Mouse (Mus musculus): ENCODE measurements around the gene Cd274. TPM values are rescaled to one million over a fixed set of nuclear protein-coding genes. Genes with fewer than 3 reads are reported as not detected.
A peak's percentile ranks its signal among the peaks of the same experiment; 100 is the strongest.

Cd274 gene
- polyA plus RNA-seq, 1 experiment from 2014 or later = 0.28 TPM

DNA sequence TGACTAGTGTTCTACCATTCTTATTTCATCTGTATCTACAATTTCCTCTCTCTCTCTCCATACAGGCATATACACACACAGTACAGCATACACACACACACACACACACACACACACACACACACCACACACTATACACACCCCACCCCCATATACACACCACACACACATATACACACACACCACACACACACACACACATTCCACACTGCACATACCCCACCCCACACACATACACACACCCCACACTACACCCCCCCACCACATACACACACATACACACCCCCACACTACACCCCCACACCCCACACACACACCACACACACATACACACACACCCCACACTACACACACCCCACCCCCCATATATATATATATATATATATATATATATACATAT lies 22.4 kb upstream of the Cd274 start:
- Histone ChIP-seq H3K27me3 (replicated peaks) (no peaks in the 10 kb centered on the region), H3K4me2 (no peak overlapping the region), H3K4me3 (no peak overlapping the region), H3K27ac (replicated peaks) (no peak overlapping the region), H3K9me3 (no peaks in the 10 kb centered on the region), H3K36me3 (peaks cover 2% of the 10 kb centered on the region; the same call in 1 of the 2 replicates), H3K9ac (no peak overlapping the region), H3K4me1 (no peaks in the 10 kb centered on the region)
- ATAC-seq (ENCODE audit: extremely low read depth, insufficient number of reproducible peaks, low FRiP score, low TSS enrichment) = no peak

DNA sequence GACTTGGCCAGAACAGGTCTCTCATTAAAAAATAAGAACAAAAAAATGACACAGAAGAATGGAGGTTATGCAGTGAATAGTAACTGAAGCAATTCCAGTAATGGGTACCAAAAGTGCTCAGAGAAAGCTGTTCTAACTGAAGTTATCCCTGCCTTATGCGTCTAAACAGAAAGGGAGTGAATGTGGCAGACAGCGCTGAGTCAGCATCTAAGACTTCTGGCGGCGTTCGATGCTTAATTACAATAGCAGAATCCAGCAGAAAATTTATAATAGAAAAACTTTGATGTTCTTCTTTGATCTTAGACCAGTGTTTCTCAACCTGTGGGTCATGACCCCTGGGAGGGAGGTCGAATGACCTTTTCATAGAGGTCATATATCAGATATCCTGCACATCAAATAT lies 21.6 kb upstream of the Cd274 start:
- Histone ChIP-seq H3K4me1 (no peaks in the 10 kb centered on the region), H3K4me3 (no peak overlapping the region), H3K27ac (replicated peaks) (no peak overlapping the region), H3K9ac (no peak overlapping the region), H3K4me2 (no peak overlapping the region), H3K27me3 (replicated peaks) (no peaks in the 10 kb centered on the region), H3K36me3 (peaks cover 6% of the 10 kb centered on the region; the same call in 1 of the 2 replicates), H3K9me3 (no peaks in the 10 kb centered on the region)
- ATAC-seq (ENCODE audit: extremely low read depth, insufficient number of reproducible peaks, low FRiP score, low TSS enrichment) = no peak
- WGBS = 87% methylated on average over 6 of the region's 6 CpGs

DNA sequence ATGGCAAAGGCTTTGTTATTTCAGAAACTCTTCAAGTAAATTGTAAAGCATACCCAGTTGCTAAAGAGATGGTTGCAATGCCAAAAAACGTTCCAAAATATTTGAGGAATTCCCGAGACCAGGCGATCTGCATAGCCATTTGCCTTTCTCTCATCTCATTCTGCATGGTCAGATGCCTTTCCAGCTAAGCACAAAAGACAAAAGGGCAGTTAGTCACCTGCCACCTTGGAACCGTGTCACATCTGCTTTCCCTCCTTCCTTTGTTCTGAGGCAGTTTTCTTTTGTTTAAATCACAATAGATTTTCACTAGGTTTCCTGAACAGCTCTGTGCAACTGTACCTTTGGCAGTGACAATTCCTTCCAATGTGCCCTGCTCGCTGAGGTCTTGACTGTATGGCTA lies 16.3 kb upstream of the Cd274 start:
- WGBS = 50% methylated on average over 5 of the region's 5 CpGs
- Histone ChIP-seq H3K4me3 (no peak overlapping the region), H3K27ac (replicated peaks) (no peak overlapping the region), H3K36me3 (peaks cover 6% of the 10 kb centered on the region; the same call in 1 of the 2 replicates), H3K4me2 (no peak overlapping the region), H3K4me1 (peaks cover 5% of the 10 kb centered on the region), H3K27me3 (replicated peaks) (no peaks in the 10 kb centered on the region), H3K9me3 (no peaks in the 10 kb centered on the region), H3K9ac (no peak overlapping the region)
- no peak for ATAC-seq (ENCODE audit: extremely low read depth, insufficient number of reproducible peaks, low FRiP score, low TSS enrichment)

DNA sequence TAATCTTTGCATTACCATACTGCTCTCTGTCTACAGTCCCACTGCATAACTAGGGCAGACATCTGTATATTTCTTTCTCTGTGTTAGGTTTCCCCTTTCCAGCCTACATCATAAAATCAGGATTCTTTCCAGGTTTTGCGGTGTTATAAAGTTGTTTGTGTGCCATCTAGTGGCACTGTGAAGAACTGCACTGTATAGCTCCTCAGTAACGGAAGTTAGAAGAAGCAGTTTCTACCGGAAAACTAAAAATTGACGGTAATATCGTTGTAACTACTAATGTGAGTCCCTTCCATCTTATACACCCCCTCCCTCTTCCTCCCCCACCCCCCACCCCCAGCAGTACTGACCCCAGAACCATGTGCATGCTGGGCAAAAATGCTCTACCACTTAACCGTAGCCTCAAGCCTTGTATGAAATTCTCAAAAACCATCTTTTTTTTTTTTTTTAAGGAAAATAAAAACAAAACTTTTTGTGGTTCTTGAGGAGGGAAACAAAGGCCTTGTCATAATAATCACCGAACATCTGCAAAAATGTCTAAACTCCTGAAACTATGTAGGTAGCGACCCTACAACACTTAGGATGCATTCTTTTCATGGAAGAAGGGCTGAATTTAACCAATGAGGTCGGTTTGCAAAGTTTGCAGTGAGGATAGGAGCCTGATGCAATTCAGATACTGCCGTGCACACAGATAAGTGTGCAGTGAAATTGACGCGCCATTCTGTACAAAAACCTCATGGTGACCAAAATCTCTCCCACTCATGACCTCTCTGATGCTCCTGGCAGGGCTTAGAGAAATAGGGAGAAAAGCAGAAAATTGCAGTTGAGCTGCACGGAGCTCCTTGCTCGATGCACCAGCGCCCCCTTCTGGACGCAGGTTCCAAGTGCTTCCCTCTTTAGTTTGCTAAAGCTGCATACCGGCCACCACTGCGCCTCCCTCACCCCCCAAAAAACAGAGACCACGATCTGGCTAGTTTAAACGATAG lies 12.1 kb upstream of the Cd274 start:
- peak; percentile 25; the same call in 1 of the 2 replicates for ATAC-seq (ENCODE audit: extremely low read depth, insufficient number of reproducible peaks, low FRiP score, low TSS enrichment)
- WGBS = 2% methylated on average over 20 of the region's 20 CpGs
- H3K36me3 ChIP-seq = peaks cover 18% of the 10 kb centered on the region
- peak overlapping the region; percentile 51 for H3K4me3 ChIP-seq
- no peaks in the 10 kb centered on the region for H3K9me3 ChIP-seq
- H3K27ac ChIP-seq (replicated peaks) = 0 out of 2 replicates have a peak overlapping the region, but pooled peaks have one; percentile 21
- H3K27me3 ChIP-seq (replicated peaks) = no peaks in the 10 kb centered on the region
- H3K9ac ChIP-seq = peak overlapping the region; percentile 78
- H3K4me1 ChIP-seq = peaks cover 7% of the 10 kb centered on the region
- H3K4me2 ChIP-seq = peak overlapping the region; percentile 86

DNA sequence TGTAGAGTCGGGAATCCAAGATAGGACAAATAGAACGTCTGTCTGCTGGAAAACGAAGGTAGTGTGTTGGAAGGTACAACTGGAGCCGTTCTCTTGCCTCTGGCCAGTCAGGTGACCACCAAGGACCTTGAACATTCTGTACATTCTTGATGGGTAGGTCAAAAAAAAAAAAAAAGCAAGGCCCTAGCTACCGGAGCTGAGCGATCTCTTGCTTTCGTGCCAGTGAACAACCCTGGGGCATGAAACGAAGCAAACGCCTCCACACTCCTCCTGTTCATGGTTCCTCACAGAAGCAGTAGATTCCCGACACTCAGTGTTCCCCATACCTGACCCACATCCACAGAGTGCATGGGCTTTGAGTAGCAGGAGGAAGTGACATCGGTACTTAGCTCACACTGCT lies 11.0 kb upstream of the Cd274 start:
- H3K4me3 ChIP-seq = no peak overlapping the region
- H3K27ac ChIP-seq (replicated peaks) = no peak overlapping the region
- no peaks in the 10 kb centered on the region for H3K9me3 ChIP-seq
- H3K4me2 ChIP-seq = no peak overlapping the region
- no peaks in the 10 kb centered on the region for H3K27me3 ChIP-seq (replicated peaks)
- ATAC-seq (ENCODE audit: extremely low read depth, insufficient number of reproducible peaks, low FRiP score, low TSS enrichment) = no peak
- whole genome bisulfite sequencing = 80% methylated on average over 11 of the region's 11 CpGs
- H3K36me3 ChIP-seq = peaks cover 17% of the 10 kb centered on the region
- H3K4me1 ChIP-seq = peaks cover 15% of the 10 kb centered on the region
- no peak overlapping the region for H3K9ac ChIP-seq

DNA sequence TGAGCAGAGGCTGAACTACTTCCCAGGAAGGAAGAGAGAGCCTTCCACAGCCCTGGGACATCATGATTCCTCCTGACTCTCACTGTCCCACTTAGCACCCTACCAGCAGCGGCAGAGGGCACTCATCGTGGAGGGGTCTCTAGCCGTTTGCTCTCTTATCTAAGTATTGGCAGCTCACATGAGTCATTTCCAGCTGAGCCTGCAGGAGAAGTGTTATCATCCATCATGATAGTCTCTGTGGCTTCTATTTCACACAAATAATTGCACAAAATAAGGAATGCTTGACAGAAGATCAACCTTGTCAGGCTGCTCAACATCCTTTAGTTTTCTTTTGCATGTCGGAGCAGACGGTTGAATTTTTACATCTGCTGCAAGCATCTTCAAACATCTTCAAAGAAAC lies 7.0 kb upstream of the Cd274 start:
- H3K27me3 ChIP-seq (replicated peaks) = no peaks in the 10 kb centered on the region
- H3K27ac ChIP-seq (replicated peaks) = no peak overlapping the region
- peaks cover 22% of the 10 kb centered on the region for H3K4me1 ChIP-seq
- H3K4me2 ChIP-seq = no peak overlapping the region
- H3K9ac ChIP-seq = 0 out of 2 replicates have a peak overlapping the region, but pooled peaks have one; percentile 83
- peaks cover 17% of the 10 kb centered on the region for H3K36me3 ChIP-seq
- no peaks in the 10 kb centered on the region for H3K9me3 ChIP-seq
- WGBS = 41% methylated on average over 5 of the region's 5 CpGs
- no peak for ATAC-seq (ENCODE audit: extremely low read depth, insufficient number of reproducible peaks, low FRiP score, low TSS enrichment)
- no peak overlapping the region for H3K4me3 ChIP-seq

DNA sequence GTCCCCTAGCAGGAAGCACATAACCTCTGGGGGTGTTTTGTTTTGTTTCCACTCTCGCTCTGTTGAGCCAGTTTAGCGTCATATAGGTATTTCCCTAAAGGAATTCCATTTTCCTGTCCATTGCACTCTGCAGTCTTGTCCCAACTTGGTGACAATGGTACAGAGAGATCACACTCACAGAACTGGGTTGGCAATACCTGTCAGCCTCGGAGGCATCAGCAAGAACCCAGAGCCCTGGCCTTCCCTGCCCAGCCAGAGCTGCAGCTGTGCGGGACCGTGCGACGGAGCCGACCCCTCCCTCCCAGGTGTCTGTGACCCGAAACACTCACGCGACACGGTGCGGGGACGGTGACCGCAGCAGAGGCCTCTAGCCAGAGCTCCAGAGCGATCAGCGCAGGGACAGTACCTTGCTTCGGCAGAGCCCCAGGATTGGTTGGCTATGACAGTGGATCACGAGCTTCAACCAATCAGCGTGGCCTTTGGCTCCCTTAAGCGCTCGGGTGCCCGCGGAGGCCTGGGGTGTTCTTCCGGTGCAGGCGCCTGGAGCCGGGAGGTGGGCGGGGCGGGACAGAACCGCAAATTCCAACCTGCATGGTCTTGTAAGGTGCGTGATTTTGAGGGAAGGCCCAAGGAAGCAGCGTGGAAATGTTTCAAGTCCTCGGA lies 5.7 kb upstream of the Cd274 start:
- Histone ChIP-seq H3K9me3 (no peaks in the 10 kb centered on the region), H3K27ac (replicated peaks) (no peak overlapping the region), H3K36me3 (peaks cover 13% of the 10 kb centered on the region), H3K9ac (peak overlapping the region; percentile 83), H3K27me3 (replicated peaks) (no peaks in the 10 kb centered on the region), H3K4me3 (peak overlapping the region; percentile 60), H3K4me1 (peaks cover 18% of the 10 kb centered on the region), H3K4me2 (peak overlapping the region; percentile 72)
- peak; percentile 97 for ATAC-seq (ENCODE audit: extremely low read depth, insufficient number of reproducible peaks, low FRiP score, low TSS enrichment)
- 2% methylated on average over 33 of the region's 33 CpGs for WGBS

DNA sequence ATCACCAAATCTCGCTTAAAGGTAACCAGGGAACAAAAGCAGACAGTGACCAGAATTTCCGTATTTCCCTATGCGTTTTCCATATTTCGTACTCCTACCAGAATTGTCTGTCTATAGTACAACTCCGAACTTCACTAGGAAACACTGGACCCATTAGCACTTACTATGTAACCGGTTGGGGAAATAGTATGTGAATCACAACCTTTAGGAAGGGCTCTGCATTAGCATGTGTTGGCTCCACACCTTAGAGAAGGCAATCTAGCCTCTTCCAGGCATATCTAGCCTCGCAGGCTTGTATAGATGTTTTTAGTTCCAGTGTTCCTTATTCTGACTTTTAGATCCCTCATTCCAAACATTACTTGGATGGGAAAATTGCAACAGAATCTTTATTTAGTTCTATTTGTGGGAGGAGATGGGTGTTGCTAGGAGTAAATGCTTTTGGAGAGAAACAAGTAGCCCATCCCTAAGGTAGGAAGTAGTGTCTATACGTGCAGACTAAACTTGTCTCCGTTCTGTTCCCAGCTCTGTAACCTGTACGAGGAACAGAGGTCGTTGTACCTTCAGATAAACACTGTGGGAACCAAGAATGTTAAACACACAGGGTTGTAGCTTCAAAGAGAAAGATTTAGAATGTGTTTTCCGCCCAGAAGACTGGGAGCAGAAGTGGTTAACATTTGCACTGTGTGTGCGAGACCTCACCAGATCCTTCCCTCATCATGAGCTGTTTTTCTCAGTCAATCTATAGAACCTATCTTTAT lies 4.9 kb upstream of the Cd274 start:
- peak overlapping the region; percentile 71 for H3K9ac ChIP-seq
- no peak overlapping the region for H3K27ac ChIP-seq (replicated peaks)
- no peaks in the 10 kb centered on the region for H3K9me3 ChIP-seq
- H3K4me3 ChIP-seq = peak overlapping the region; percentile 60
- H3K36me3 ChIP-seq = peaks cover 11% of the 10 kb centered on the region
- peaks cover 21% of the 10 kb centered on the region for H3K4me1 ChIP-seq
- no peak for ATAC-seq (ENCODE audit: extremely low read depth, insufficient number of reproducible peaks, low FRiP score, low TSS enrichment)
- peak overlapping the region; percentile 72 for H3K4me2 ChIP-seq
- H3K27me3 ChIP-seq (replicated peaks) = no peaks in the 10 kb centered on the region
- whole genome bisulfite sequencing = 38% methylated on average over 13 of the region's 13 CpGs

DNA sequence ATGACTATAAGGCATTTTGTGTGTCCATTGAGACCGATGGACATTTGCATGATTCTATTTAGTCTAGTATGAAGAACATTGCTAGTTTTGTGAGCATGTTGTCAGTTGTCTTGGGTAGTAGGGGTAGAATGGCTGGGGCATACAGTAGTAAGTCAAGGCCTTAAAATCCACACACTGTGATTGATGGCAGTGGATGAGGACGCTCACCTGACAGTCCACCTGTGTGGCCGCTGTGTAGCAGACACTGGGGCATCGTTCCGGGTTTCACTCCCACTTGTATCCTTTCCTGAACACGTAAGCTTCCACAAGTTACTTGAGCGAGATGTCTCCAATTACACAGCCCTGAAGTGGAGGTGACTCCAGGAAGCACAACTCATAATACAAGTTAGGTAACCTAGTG lies 3.7 kb upstream of the Cd274 start:
- H3K9me3 ChIP-seq = no peaks in the 10 kb centered on the region
- WGBS = 84% methylated on average over 7 of the region's 7 CpGs
- H3K9ac ChIP-seq = no peak overlapping the region
- H3K36me3 ChIP-seq = peaks cover 5% of the 10 kb centered on the region
- H3K27ac ChIP-seq (replicated peaks) = no peak overlapping the region
- H3K4me1 ChIP-seq = peaks cover 25% of the 10 kb centered on the region
- H3K27me3 ChIP-seq (replicated peaks) = no peaks in the 10 kb centered on the region
- H3K4me2 ChIP-seq = no peak overlapping the region
- no peak for ATAC-seq (ENCODE audit: extremely low read depth, insufficient number of reproducible peaks, low FRiP score, low TSS enrichment)
- no peak overlapping the region for H3K4me3 ChIP-seq

DNA sequence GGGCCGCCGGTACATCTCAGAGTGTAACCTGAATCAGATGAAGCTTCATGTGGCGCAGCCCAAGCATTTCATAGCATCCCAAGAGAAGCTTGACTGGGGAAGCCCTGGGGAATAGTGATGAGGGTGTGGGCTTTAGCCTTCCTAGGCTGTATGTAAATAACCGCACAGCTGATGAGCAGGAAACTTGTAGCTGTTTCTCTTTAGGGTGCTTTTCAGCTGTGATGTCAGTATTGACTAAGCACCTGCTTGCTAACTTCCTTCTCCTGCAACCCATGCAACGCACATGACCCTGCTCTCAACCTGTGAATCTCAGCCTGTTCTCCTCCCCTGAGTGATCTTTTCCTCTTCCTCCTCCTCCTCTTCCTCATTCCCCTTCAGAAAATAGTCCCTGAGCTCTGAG lies 3.2 kb upstream of the Cd274 start:
- ATAC-seq (ENCODE audit: extremely low read depth, insufficient number of reproducible peaks, low FRiP score, low TSS enrichment) = no peak
- peaks cover under 1% of the 10 kb centered on the region; the same call in 1 of the 2 replicates for H3K36me3 ChIP-seq
- no peak overlapping the region for H3K4me3 ChIP-seq
- no peak overlapping the region for H3K9ac ChIP-seq
- no peaks in the 10 kb centered on the region for H3K27me3 ChIP-seq (replicated peaks)
- WGBS = 72% methylated on average over 5 of the region's 5 CpGs
- no peaks in the 10 kb centered on the region for H3K9me3 ChIP-seq
- H3K27ac ChIP-seq (replicated peaks) = no peak overlapping the region
- no peak overlapping the region for H3K4me2 ChIP-seq
- peaks cover 25% of the 10 kb centered on the region for H3K4me1 ChIP-seq

DNA sequence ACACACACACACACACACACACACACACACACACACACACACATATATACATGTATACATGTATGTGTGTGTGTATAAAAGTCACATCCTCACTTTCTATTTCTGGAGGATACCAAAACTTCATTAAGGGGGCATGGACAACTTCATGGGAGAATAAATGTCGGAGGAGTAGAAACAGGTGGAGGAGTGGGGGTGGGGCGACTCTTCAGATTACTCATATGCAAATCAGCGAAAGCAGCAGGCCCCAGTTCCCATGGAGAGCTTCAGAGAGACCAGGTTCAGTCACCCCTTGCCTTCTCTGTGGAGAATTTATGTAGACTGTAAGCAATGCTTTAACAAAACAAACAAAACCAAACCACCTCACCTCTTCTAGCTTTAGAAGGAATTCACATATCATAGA lies 2.1 kb upstream of the Cd274 start:
- H3K4me1 ChIP-seq = peaks cover 24% of the 10 kb centered on the region
- H3K36me3 ChIP-seq = no peaks in the 10 kb centered on the region
- ATAC-seq (ENCODE audit: extremely low read depth, insufficient number of reproducible peaks, low FRiP score, low TSS enrichment) = no peak
- WGBS = 22% methylated on average over 3 of the region's 3 CpGs
- H3K27ac ChIP-seq (replicated peaks) = no peak overlapping the region
- no peak overlapping the region for H3K4me3 ChIP-seq
- H3K9me3 ChIP-seq = no peaks in the 10 kb centered on the region
- H3K9ac ChIP-seq = no peak overlapping the region
- H3K4me2 ChIP-seq = no peak overlapping the region
- H3K27me3 ChIP-seq (replicated peaks) = no peaks in the 10 kb centered on the region
